Mouse (Mus musculus): Measurements from ENCODE around the gene Alpk3. TPM values are rescaled to one million over a fixed set of nuclear protein-coding genes. Genes with fewer than 3 reads are reported as not detected.
A peak's percentile ranks its signal among the peaks of the same experiment; 100 is the strongest.
"Not testable (repeated sequence)": the region's sequence is repeated elsewhere in the genome, so short reads cannot be mapped to it uniquely, and the experiment has no call there.

The Alpk3 gene
- polyA plus RNA-seq, 1 experiment from 2014 or later: 0.29 TPM

- H3K36me3 ChIP-seq: no peaks in the 10 kb centered on the region
- H3K27me3 ChIP-seq: no peaks in the 10 kb centered on the region
- no peak for ATAC-seq (ENCODE audit: low read depth)
- WGBS: 88% methylated on average over 5 of the region's 5 CpGs
- H3K4me1 ChIP-seq (replicated peaks): no peaks in the 10 kb centered on the region; the same call in 1 of the 2 replicates
- H3K9me3 ChIP-seq: no peaks in the 10 kb centered on the region
- no peak overlapping the region for H3K4me2 ChIP-seq
- no peak overlapping the region for H3K27ac ChIP-seq (replicated peaks)
- H3K9ac ChIP-seq: no peak overlapping the region
- H3K4me3 ChIP-seq: no peak overlapping the region
Observed at GRCm38 (mm10) chr7:81137292-81137691, 79.9 kb downstream of the Alpk3 start.

- 92% methylated on average over 7 of the region's 7 CpGs for WGBS
- Histone ChIP-seq H3K9ac (no peak overlapping the region), H3K27me3 (no peaks in the 10 kb centered on the region), H3K9me3 (no peaks in the 10 kb centered on the region), H3K4me3 (no peak overlapping the region), H3K4me2 (no peak overlapping the region), H3K27ac (replicated peaks) (no peak overlapping the region), H3K36me3 (no peaks in the 10 kb centered on the region), H3K4me1 (replicated peaks) (no peaks in the 10 kb centered on the region; the same call in 1 of the 2 replicates)
- no peak for ATAC-seq (ENCODE audit: low read depth)
Observed at GRCm38 (mm10) chr7:81139100-81139499, 81.7 kb downstream of the Alpk3 start.

GRCm38 (mm10) chr7:81139671-81140404 lies 82.4 kb downstream of the Alpk3 start:
- WGBS: 93% methylated on average over 5 of the region's 5 CpGs
- Histone ChIP-seq H3K27ac (replicated peaks) (no peak overlapping the region), H3K27me3 (no peaks in the 10 kb centered on the region), H3K9me3 (no peaks in the 10 kb centered on the region), H3K4me2 (no peak overlapping the region), H3K4me1 (replicated peaks) (no peaks in the 10 kb centered on the region), H3K36me3 (no peaks in the 10 kb centered on the region), H3K4me3 (no peak overlapping the region), H3K9ac (no peak overlapping the region)
- no peak for ATAC-seq (ENCODE audit: low read depth)

- H3K4me1 ChIP-seq (replicated peaks): no peaks in the 10 kb centered on the region
- 56% methylated on average over 1 of the region's 1 CpGs for whole genome bisulfite sequencing
- no peak overlapping the region for H3K4me3 ChIP-seq
- H3K9ac ChIP-seq: no peak overlapping the region
- no peak for ATAC-seq (ENCODE audit: low read depth)
- no peak overlapping the region for H3K27ac ChIP-seq (replicated peaks)
- H3K27me3 ChIP-seq: no peaks in the 10 kb centered on the region
- no peak overlapping the region for H3K4me2 ChIP-seq
- H3K36me3 ChIP-seq: no peaks in the 10 kb centered on the region
- H3K9me3 ChIP-seq: no peaks in the 10 kb centered on the region
Observed at GRCm38 (mm10) chr7:81141541-81141940, 84.1 kb downstream of the Alpk3 start.

- not testable (repeated sequence) for H3K9ac ChIP-seq; H3K36me3 ChIP-seq; ATAC-seq (ENCODE audit: low read depth); H3K9me3 ChIP-seq; H3K4me2 ChIP-seq; H3K27ac ChIP-seq (replicated peaks); H3K4me3 ChIP-seq; H3K4me1 ChIP-seq (replicated peaks); H3K27me3 ChIP-seq
- WGBS: 74% methylated on average over 4 of the region's 4 CpGs
Observed at GRCm38 (mm10) chr7:81143056-81143455, 85.7 kb downstream of the Alpk3 start.

GRCm38 (mm10) chr7:81149759-81150158 lies 92.4 kb downstream of the Alpk3 start:
- no peak overlapping the region for H3K4me2 ChIP-seq
- H3K9me3 ChIP-seq: no peaks in the 10 kb centered on the region
- ATAC-seq (ENCODE audit: low read depth): no peak
- no peaks in the 10 kb centered on the region for H3K36me3 ChIP-seq
- no peak overlapping the region for H3K9ac ChIP-seq
- no peak overlapping the region for H3K4me3 ChIP-seq
- H3K4me1 ChIP-seq (replicated peaks): no peaks in the 10 kb centered on the region
- WGBS: 91% methylated on average over 11 of the region's 11 CpGs
- no peak overlapping the region for H3K27ac ChIP-seq (replicated peaks)
- no peaks in the 10 kb centered on the region for H3K27me3 ChIP-seq

GRCm38 (mm10) chr7:81151216-81151615 lies 93.8 kb downstream of the Alpk3 start:
- Histone ChIP-seq H3K36me3 (no peaks in the 10 kb centered on the region), H3K9me3 (no peaks in the 10 kb centered on the region), H3K4me3 (no peak overlapping the region), H3K4me1 (replicated peaks) (no peaks in the 10 kb centered on the region), H3K9ac (no peak overlapping the region), H3K27me3 (no peaks in the 10 kb centered on the region), H3K4me2 (no peak overlapping the region), H3K27ac (replicated peaks) (no peak overlapping the region)
- no peak for ATAC-seq (ENCODE audit: low read depth)
- WGBS: 95% methylated on average over 8 of the region's 8 CpGs

GRCm38 (mm10) chr7:81152306-81152705 lies 94.9 kb downstream of the Alpk3 start:
- 96% methylated on average over 10 of the region's 10 CpGs for WGBS
- ATAC-seq (ENCODE audit: low read depth): no peak
- no peak overlapping the region for H3K27ac ChIP-seq (replicated peaks)

GRCm38 (mm10) chr7:81152826-81153225 lies 95.4 kb downstream of the Alpk3 start:
- Histone ChIP-seq H3K9me3 (no peaks in the 10 kb centered on the region), H3K4me3 (no peak overlapping the region), H3K4me1 (replicated peaks) (no peaks in the 10 kb centered on the region), H3K27ac (replicated peaks) (no peak overlapping the region), H3K9ac (no peak overlapping the region), H3K36me3 (no peaks in the 10 kb centered on the region), H3K4me2 (no peak overlapping the region), H3K27me3 (no peaks in the 10 kb centered on the region)
- ATAC-seq (ENCODE audit: low read depth): no peak
- WGBS: 85% methylated on average over 7 of the region's 7 CpGs

More at GRCm38 (mm10) chr7:81152306-81152705, 94.9 kb downstream of the Alpk3 start:
- Histone ChIP-seq H3K9ac (no peak overlapping the region), H3K27me3 (no peaks in the 10 kb centered on the region), H3K4me3 (no peak overlapping the region), H3K4me1 (replicated peaks) (no peaks in the 10 kb centered on the region), H3K36me3 (no peaks in the 10 kb centered on the region), H3K4me2 (no peak overlapping the region), H3K9me3 (no peaks in the 10 kb centered on the region)

GRCm38 (mm10) chr7:81153327-81153726 lies 95.9 kb downstream of the Alpk3 start:
- Histone ChIP-seq H3K4me1 (replicated peaks) (no peaks in the 10 kb centered on the region), H3K27ac (replicated peaks) (no peak overlapping the region), H3K4me3 (no peak overlapping the region), H3K9me3 (no peaks in the 10 kb centered on the region), H3K9ac (no peak overlapping the region), H3K36me3 (no peaks in the 10 kb centered on the region), H3K27me3 (no peaks in the 10 kb centered on the region), H3K4me2 (no peak overlapping the region)
- no peak for ATAC-seq (ENCODE audit: low read depth)
- WGBS: 89% methylated on average over 6 of the region's 6 CpGs

GRCm38 (mm10) chr7:81154244-81154643 lies 96.8 kb downstream of the Alpk3 start:
- not testable (repeated sequence) for H3K4me2 ChIP-seq; H3K4me3 ChIP-seq; H3K27ac ChIP-seq (replicated peaks); H3K4me1 ChIP-seq (replicated peaks); H3K27me3 ChIP-seq; ATAC-seq (ENCODE audit: low read depth); H3K9ac ChIP-seq; H3K9me3 ChIP-seq; H3K36me3 ChIP-seq

GRCm38 (mm10) chr7:81154960-81155359 lies 97.6 kb downstream of the Alpk3 start:
- H3K9ac ChIP-seq: no peak overlapping the region
- no peaks in the 10 kb centered on the region for H3K4me1 ChIP-seq (replicated peaks)
- ATAC-seq (ENCODE audit: low read depth): 0 out of 2 replicates have a peak, but pooled peaks have one; percentile 65
- H3K27me3 ChIP-seq: no peaks in the 10 kb centered on the region
- H3K9me3 ChIP-seq: no peaks in the 10 kb centered on the region
- no peak overlapping the region for H3K4me2 ChIP-seq
- 0% methylated on average over 3 of the region's 3 CpGs for WGBS
- H3K27ac ChIP-seq (replicated peaks): no peak overlapping the region
- no peaks in the 10 kb centered on the region for H3K36me3 ChIP-seq
- H3K4me3 ChIP-seq: no peak overlapping the region

Data from neural tube, embryonic 13.5 days (tissue).